ENCODE assay signal across 17 mouse cellular contexts in genomic region chr11:113338581-113338980, GRCm38 (mm10).
DNase-seq lines count a peak whose midpoint lies in the region; ATAC-seq and TF ChIP-seq lines count a peak whose summit lies in the region.
"Had no signal": no experiment of that assay in that cellular context is flagged by ENCODE, and none has a peak within 500 bp of the region (broad histone marks: within the 10 kb centered on the region; RNA-seq: fewer than 3 reads in every experiment).

No protein-coding gene starts in this region.

- TF ChIP-seq POLR2A in lung, adult 2 months (IDR thresholded peaks at IDR 0.05; ENCODE audit: borderline replicate concordance, extremely low read depth, low read depth, low read length): no peak
- TF ChIP-seq POLR2A in cortical plate, adult 2 months (IDR thresholded peaks at IDR 0.05; ENCODE audit: extremely low read depth, insufficient read depth, low read length): no peak
- no peak for TF ChIP-seq POLR2A in heart, adult 2 months (IDR thresholded peaks at IDR 0.05; ENCODE audit: insufficient read depth, low read depth, low read length)

- no peak for DNase-seq in forebrain, postnatal 0 days
- no peak for DNase-seq in forebrain, embryonic 14.5 days (ENCODE audit: low spot score)
- no peak for DNase-seq in lung, adult 2 months
- no peak for DNase-seq in lung, postnatal 14 days
- DNase-seq in A20 (ENCODE audit: low read depth, low spot score): peak; percentile 67
- DNase-seq in heart, adult 2 months: no peak
- no peak for DNase-seq in right cerebral cortex, adult 18-20 months
- DNase-seq: adrenal gland, postnatal 14 days; cerebellum, adult 9-11 months; kidney, postnatal 14 days; right cerebral cortex, postnatal 25 days had no signal

- ATAC-seq in forebrain, postnatal 0 days: no peak
- ATAC-seq in forebrain, embryonic 14.5 days: no peak
- ATAC-seq: intestine, embryonic 15.5 days; midbrain, embryonic 16.5 days had no signal

- no peak overlapping the region for H3K9ac ChIP-seq in forebrain, postnatal 0 days
- H3K9ac ChIP-seq in forebrain, embryonic 14.5 days (ENCODE audit: low read length): no peak overlapping the region
- H3K9ac ChIP-seq in heart, adult 2 months (ENCODE audit: low read depth, low read length): no peak overlapping the region
- H3K9ac ChIP-seq: embryonic facial prominence, embryonic 12.5 days; intestine, embryonic 15.5 days; neural tube, embryonic 12.5 days had no signal

- H3K4me2 ChIP-seq in forebrain, postnatal 0 days (ENCODE audit: low read depth): no peak overlapping the region
- no peak overlapping the region for H3K4me2 ChIP-seq in forebrain, embryonic 14.5 days (ENCODE audit: low read length)
- H3K4me2 ChIP-seq: embryonic facial prominence, embryonic 12.5 days; intestine, embryonic 15.5 days; neural tube, embryonic 12.5 days had no signal

- no peaks in the 10 kb centered on the region for H3K9me3 ChIP-seq in forebrain, postnatal 0 days (ENCODE audit: low read length)
- no peaks in the 10 kb centered on the region for H3K9me3 ChIP-seq in forebrain, embryonic 14.5 days (replicated peaks; ENCODE audit: control insufficient read depth, low read length)
- H3K9me3 ChIP-seq: intestine, embryonic 15.5 days; neural tube, embryonic 12.5 days had no signal

- H3K4me1 ChIP-seq in forebrain, postnatal 0 days (ENCODE audit: insufficient read depth): no peaks in the 10 kb centered on the region
- H3K4me1 ChIP-seq in forebrain, embryonic 14.5 days (ENCODE audit: control insufficient read depth, insufficient read depth, low read length): peaks cover 3% of the 10 kb centered on the region; the same call in 1 of the 2 replicates
- 0 out of 2 replicates have a peak, but pooled peaks cover 2% of the 10 kb centered on the region for H3K4me1 ChIP-seq in lung, adult 2 months (ENCODE audit: control insufficient read depth, insufficient read depth, low read length)
- H3K4me1 ChIP-seq in cortical plate, adult 2 months (ENCODE audit: control insufficient read depth, insufficient read depth, low read length): peaks cover 12% of the 10 kb centered on the region
- H3K4me1 ChIP-seq in heart, adult 2 months (ENCODE audit: control insufficient read depth, insufficient read depth, low read length): no peaks in the 10 kb centered on the region

- no peaks in the 10 kb centered on the region for H3K27me3 ChIP-seq in forebrain, postnatal 0 days (ENCODE audit: insufficient read depth, low read length)
- H3K27me3 ChIP-seq in forebrain, embryonic 14.5 days (replicated peaks; ENCODE audit: control insufficient read depth, insufficient read depth, low read length): no peaks in the 10 kb centered on the region
- H3K27me3 ChIP-seq in heart, adult 2 months (ENCODE audit: control insufficient read depth, insufficient read depth, low read length): no peaks in the 10 kb centered on the region
- H3K27me3 ChIP-seq: embryonic facial prominence, embryonic 12.5 days; intestine, embryonic 15.5 days; neural tube, embryonic 12.5 days had no signal

- 56% methylated on average over 5 of the region's 5 CpGs for WGBS in forebrain, postnatal 0 days
- WGBS in forebrain, embryonic 14.5 days: 53% methylated on average over 5 of the region's 5 CpGs
- 54% methylated on average over 5 of the region's 5 CpGs for WGBS in lung, adult 2 months
- WGBS in heart, adult 2 months: 53% methylated on average over 5 of the region's 5 CpGs

- peaks cover 4% of the 10 kb centered on the region; the same call in 1 of the 2 replicates for H3K36me3 ChIP-seq in forebrain, postnatal 0 days (ENCODE audit: insufficient read depth)
- no peaks in the 10 kb centered on the region for H3K36me3 ChIP-seq in forebrain, embryonic 14.5 days (ENCODE audit: control insufficient read depth, insufficient read depth, low read length)
- H3K36me3 ChIP-seq in heart, adult 2 months (ENCODE audit: control insufficient read depth, insufficient read depth, low read length): no peaks in the 10 kb centered on the region
- H3K36me3 ChIP-seq: embryonic facial prominence, embryonic 12.5 days; intestine, embryonic 15.5 days; neural tube, embryonic 12.5 days had no signal

- H3K4me3 ChIP-seq in forebrain, postnatal 0 days (ENCODE audit: low read depth, low read length): no peak overlapping the region
- no peak overlapping the region for H3K4me3 ChIP-seq in forebrain, embryonic 14.5 days (ENCODE audit: low read depth, low read length)
- no peak overlapping the region for H3K4me3 ChIP-seq in lung, adult 2 months (replicated peaks; ENCODE audit: extremely low read depth, low read depth, low read length)
- H3K4me3 ChIP-seq in cortical plate, adult 2 months (ENCODE audit: insufficient read depth, low read length): no peak overlapping the region
- H3K4me3 ChIP-seq in heart, adult 2 months: no peak overlapping the region
- H3K4me3 ChIP-seq: embryonic facial prominence, embryonic 12.5 days; hindbrain, embryonic 10.5 days; intestine, embryonic 15.5 days; neural tube, embryonic 12.5 days had no signal

- no peak for TF ChIP-seq EP300 in heart, adult 2 months (IDR thresholded peaks at IDR 0.05; ENCODE audit: insufficient read depth, low read depth, low read length)

- H3K79me2 ChIP-seq in heart, adult 2 months (replicated peaks; ENCODE audit: control insufficient read depth, insufficient read depth, low read length): no peaks in the 10 kb centered on the region

- intact Hi-C loops in heart, adult 2 months (cut with DNase I): no loop called here

- peak; percentile 27 for TF ChIP-seq CTCF in forebrain, postnatal 0 days (IDR thresholded peaks at IDR 0.05; ENCODE audit: low read depth)
- peak; percentile 19; the same call in 1 of the 2 replicates for TF ChIP-seq CTCF in lung, adult 2 months (IDR thresholded peaks at IDR 0.05; ENCODE audit: insufficient read depth, low read length)
- 0 out of 2 replicates have a peak, but pooled peaks have one; percentile 19 for TF ChIP-seq CTCF in cortical plate, adult 2 months (IDR thresholded peaks at IDR 0.05; ENCODE audit: extremely low read depth, insufficient read depth, low read length)
- TF ChIP-seq CTCF in heart, adult 2 months (IDR thresholded peaks at IDR 0.05): no peak

- no peak overlapping the region for H3K27ac ChIP-seq in forebrain, postnatal 0 days (ENCODE audit: low read depth, low read length)
- no peak overlapping the region for H3K27ac ChIP-seq in forebrain, embryonic 14.5 days (ENCODE audit: low read depth, low read length)
- no peak overlapping the region for H3K27ac ChIP-seq in cortical plate, adult 2 months (ENCODE audit: insufficient read depth, low read length)
- no peak overlapping the region for H3K27ac ChIP-seq in heart, adult 2 months
- H3K27ac ChIP-seq: embryonic facial prominence, embryonic 12.5 days; hindbrain, embryonic 10.5 days; intestine, embryonic 15.5 days; neural tube, embryonic 12.5 days had no signal
